Mouse (Mus musculus) kidney, postnatal 10 days (tissue): ENCODE data around the gene Trpm3.
A peak's percentile ranks its signal among the peaks of the same experiment; 100 is the strongest.

ENCODE experiments used
- DNase-seq: peaks from one replicate; pipeline ENCODE4 v3.0.0; 2021; ENCODE audit warnings: mixed read lengths

Gene Trpm3

DNA sequence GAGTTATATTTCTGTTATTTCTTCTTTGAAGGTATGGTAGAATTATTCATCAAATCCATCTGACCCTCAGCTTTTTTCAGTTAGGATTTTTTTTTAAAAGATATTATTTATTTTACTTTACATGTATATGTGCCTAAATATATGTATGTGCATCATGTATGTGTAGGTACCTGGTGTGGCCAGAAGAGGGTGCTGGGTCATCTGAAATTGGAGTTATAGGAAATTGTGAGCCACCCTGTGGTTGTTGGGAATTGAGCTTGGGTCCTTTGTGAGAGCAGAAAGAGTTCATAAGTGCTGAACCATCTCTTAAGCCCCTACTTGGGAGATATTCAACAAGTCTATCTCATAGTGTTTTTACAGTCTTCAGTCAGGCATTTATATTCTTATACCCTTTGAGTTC, 389.1 kb downstream of the Trpm3 start:
- DNase-seq: no peak

DNA sequence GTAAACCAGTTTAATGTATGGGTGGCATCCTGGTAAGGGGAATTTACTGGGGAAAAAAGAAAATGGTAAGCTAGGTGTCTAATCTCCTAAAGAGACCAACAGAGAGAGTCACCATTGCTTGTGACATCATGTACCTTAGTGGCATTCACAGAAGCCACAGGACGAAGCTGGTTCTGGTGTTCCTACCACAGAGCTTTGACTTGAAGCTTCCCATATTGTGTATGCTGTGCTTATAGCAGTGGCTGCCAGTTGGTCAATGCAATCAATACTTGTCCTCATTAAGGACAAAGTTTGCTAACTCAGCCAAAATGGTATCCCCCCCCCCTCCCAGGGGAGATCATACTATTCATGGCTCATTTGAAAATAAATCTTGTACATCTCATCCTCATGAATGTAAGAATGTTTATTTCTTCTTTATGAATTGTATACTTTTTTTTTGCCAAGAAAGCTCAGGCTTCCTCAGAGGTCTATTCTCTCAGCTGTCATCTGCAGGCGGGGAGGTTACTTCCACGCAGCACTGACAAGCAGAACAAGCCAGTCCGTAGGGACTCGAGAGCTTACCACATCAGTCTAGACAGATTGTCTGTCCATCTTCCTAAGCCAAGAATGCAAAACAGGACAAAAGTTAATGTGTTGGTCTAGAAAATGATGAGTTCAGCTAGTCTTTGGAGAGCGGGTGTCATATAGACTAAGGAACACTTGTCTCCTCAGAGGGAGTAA, 404.3 kb downstream of the Trpm3 start:
- DNase-seq: no peak

DNA sequence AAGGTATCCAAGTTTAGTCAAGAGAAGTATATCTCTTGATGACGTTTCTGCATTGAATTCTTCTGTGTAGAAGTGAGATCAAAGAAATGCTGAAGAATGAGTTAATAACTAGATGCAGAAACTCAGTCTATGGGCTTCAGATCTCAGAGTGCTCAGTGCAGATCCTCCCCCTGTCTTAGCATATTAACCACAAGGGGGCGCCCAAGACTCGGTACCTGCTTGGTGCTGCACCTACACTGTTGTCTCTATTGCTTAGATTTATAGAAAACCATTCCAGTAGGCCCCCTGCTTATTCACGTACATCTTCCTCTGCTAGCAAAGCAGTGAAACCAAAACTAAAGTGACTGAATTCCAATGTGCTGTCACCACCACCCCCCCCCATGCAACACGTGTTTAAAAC, 413.3 kb downstream of the Trpm3 start:
- DNase-seq: peak; percentile 80

DNA sequence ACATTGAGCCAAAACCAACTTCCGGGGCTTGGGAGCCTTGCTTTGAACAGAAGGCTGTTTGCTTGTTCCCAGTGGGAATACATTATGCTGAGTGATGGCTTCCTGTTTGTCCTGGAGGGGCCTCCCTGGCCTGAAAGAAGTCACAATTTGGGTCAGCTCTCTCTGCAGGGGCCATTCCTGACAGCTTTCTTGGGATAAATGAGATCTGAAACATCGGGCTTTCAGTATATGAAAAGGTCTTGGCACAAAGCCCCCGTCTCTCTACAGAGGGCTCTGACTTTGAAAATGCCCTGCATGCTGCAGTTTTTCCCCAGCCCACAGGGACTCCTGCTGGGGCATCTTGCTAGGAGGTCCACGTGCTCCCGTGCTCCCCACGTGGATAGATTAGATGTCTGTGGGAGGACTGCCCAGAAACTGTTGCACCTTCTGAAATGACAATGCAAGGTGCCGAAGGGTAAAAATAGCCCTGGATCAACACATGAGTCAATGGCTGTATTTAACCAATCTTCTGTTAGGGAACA, 415.6 kb downstream of the Trpm3 start:
- DNase-seq: peak; percentile 72

DNA sequence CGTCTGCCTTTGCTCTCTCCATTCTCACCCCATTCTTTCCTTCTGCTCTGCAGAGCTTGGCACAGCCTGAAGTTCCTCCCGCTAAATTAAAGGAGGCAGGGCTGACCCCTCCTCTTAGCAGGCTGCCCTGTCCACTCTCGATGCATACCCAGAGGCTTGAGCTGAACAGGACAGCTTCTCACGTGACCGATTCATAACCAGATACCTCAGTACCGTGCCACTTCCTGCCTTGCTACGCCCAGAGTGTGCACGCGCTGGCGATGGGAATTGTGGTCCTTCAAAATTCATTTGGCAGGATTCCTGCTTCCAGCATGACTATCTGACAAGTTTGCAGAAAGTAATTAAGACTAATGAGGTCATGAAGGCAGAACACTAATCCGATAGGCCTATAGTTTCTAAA, 433.6 kb downstream of the Trpm3 start:
- no peak for DNase-seq

GRCm38 (mm10) chr19:22572849-22573248, 434.0 kb downstream of the Trpm3 start:
- no peak for DNase-seq

GRCm38 (mm10) chr19:22582120-22582745, 443.4 kb downstream of the Trpm3 start:
- no peak for DNase-seq

- DNase-seq: no peak
Observed at GRCm38 (mm10) chr19:22594492-22594891, 455.6 kb downstream of the Trpm3 start.

DNA sequence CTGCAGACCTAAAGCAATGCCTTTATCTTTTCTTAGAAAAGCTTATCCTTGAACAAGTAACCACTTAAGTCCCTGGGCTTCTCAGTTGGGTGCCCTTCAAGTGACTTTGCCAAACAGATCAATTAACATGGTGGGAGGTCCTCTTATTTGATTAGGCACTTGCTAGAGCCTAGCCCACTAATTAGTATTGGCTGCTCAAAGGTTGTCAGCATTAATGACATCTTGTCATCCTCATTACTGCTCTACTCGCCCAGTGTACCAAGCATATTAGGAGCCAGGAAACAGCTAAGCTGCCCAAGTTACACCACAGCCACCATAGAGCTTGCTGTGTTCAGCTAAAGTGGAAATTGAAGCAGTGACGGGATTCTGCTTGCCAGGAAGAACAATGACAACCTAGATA, 456.4 kb downstream of the Trpm3 start:
- DNase-seq: no peak

GRCm38 (mm10) chr19:22596715-22597114, 457.9 kb downstream of the Trpm3 start:
- no peak for DNase-seq

GRCm38 (mm10) chr19:22604322-22604721, 465.5 kb downstream of the Trpm3 start:
- no peak for DNase-seq

DNA sequence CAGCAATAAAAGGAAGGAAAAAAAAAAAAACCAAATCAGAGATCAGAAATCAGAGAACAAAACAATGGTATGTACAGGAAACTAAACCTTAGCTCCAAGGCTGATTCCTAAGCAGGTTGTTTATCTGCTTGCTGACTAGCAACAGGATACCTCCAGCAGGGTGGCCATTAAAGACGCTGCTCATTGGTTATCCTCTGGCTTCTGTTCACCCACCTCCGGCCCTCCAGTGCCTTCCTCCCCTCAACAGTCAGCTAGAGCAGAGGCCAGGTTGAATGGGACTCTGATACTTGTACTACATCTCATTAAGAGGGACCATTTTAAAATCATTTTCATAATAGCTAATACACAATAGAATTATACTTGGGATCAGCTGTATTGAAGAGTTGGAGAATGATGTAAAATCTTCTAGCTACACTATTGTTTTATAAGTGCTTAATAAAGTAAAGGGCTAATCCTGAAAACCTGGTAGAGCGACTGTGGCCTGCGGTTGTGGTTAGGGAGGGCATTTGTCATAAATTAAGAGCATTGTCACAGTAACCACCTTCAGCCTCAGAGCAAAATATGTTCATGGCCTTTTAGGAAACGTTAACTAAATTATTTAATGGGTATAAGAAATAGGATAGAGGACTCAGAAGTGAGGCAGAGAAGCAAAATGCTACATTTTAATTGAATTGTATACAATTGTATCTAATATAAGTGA, 469.3 kb downstream of the Trpm3 start:
- DNase-seq: no peak

DNA sequence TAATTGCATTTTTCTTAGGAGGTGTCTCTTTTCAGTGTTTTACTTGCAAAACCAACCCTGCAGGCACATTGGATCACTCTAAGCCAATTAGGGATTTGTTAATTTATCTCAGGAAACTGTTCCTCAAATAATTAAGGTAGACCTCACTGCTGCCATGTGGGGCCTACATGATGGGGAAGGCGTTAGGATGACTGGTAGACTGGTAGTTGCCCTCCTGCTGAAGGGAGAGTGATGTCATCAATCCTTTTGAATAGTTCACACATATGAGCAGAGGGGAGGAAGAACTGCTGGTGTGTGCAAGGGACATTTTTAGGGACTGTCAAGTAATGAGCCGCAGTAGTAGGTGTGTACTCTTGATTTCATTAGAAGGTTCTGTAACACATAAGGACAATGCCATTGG, 472.8 kb downstream of the Trpm3 start:
- no peak for DNase-seq

DNA sequence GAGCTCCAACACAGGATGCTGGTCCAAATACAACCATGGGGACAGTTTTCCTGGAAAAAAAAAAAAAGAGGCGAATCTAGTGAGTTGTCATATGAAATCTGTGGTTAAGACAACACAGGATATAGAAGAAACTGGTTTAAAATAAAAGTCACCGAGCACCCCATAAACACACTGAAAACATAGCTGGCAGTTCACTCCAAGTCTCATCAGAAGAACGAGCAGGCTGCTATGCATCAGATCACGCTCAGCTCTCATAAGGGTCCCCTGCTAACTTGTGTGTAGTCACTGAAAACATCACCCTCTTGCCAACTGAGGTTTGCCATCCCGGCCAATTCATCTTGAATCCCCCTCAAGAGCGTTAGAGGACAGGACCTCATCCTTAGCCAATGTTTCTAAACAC, 476.5 kb downstream of the Trpm3 start:
- DNase-seq: no peak

DNA sequence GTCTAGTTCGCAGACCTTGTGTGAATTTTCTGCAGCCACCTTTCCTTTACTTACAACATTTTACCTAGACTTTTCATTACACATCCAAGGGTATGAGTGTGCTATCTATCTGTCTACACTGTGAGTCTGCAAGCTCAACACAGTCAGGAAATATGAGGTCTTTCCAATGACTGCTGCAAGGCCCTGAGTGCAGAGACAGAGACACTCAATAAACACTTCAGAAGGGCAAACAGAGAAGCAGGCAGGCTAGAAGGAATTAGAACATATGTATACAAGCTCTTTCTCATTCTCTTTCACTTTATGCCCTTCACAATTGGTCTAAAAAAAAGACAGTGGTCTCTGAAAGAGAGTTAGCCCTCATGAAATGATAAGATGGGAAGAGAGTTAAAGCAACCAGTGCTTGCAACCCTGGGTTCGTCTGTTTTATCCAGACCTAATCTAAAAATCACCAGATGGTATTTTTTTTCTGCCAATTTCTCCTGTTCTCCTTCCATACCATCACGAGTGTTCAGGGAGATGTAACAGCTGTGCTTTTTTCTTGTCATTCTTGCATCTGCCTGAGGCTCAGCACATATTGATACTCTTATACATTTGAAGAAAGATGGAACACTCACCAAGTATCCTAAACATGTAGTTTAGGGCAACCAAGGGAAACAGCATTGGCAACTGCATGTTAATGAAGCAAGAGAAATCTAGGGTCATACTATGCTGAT, 486.1 kb downstream of the Trpm3 start:
- no peak for DNase-seq

DNA sequence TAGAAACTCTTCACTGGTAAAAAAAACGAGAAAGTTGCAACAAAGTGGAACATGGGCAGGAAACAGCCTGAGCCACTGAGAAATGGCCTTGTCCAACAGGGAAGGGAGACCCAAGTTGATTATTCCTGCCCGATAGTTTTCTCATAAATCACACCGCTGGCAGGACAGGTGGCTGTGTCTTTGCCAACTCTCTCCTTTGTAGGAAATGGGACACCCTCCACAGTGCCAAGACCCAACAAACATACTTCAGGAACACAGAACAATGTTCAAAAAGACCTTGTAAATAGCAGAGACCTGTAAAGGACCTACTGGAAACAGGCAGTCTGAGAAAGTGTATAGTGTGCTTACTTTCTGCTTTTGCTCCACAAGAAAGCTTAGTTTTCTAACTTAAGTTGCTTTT, 490.0 kb downstream of the Trpm3 start:
- no peak for DNase-seq

GRCm38 (mm10) chr19:22631316-22631715, 492.5 kb downstream of the Trpm3 start:
- peak; percentile 64 for DNase-seq

DNA sequence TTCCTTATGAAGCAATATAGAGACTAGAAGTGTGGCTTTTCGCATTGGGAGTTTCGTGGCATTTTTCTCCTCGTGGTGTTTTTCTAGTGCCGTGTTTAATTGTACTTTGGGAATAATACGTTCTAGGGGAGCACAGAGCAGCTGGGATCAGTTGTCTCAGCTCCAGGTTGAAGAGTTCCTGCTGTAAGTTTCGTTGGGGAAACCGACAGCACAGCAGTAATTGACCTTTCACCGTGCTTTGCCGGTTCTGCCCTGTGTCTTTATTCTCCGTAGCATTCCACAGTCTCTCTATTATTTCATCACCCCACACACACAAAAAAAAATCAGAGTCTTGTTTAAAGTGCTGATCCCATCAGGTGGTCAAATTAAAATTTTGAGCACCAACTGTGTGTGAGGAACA, 496.8 kb downstream of the Trpm3 start:
- no peak for DNase-seq

DNA sequence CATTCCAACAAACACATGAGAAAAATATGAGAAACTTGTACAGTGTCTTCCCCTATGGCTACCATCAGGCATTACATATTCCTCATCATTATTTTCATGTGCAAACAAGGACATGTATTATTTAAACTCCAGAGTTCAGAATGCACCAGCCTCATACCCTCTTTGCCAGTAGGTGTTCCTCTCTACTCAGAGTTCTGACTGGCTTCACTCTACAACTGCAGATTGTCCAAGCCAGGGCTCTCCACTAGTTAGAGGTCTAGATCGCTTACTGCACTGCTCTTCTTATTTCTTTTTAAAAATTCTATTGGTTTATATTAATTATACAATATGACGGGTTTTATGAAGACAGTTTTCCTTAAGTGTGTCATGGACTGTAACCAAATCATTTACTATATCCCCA, 498.9 kb downstream of the Trpm3 start:
- no peak for DNase-seq

DNA sequence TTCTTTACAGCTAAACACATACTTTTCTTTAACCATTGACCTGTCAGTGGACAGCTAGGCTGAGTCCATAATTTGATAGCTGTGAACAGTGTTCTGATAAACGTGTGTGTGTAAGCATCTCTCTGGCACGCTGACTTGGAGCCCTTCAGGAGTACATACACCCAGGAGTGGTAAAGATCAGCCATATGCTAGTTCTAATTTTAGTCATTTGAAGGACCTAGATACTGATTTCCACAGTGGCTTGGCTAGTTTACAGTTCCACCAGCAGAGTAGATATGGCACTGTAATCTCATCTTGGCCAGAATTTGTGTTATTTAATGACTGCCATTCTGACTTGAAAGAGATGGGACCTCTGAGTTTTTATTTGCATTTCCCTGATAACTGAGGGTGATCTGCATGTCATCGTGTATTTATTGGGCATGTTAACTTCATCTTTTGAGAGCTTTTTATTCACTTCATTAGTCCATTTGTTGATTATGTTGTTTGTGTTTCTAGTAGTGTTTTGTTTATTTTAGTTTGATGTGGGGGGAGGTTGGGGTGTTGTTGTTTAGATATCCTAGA, 499.6 kb downstream of the Trpm3 start:
- DNase-seq: no peak

- DNase-seq: peak; percentile 57
Observed at GRCm38 (mm10) chr19:22642124-22642523, 503.3 kb downstream of the Trpm3 start.

GRCm38 (mm10) chr19:22656466-22657215, 517.8 kb downstream of the Trpm3 start:
- DNase-seq: no peak
